Mouse (Mus musculus) CD4-positive, CD25-positive, alpha-beta regulatory T cell, adult 4 months (primary cell): ENCODE data around the gene Cckar. TPM values are rescaled to one million over a fixed set of nuclear protein-coding genes. Genes with fewer than 3 reads are reported as not detected.
"Not testable (repeated sequence)": the region's sequence is repeated elsewhere in the genome, so short reads cannot be mapped to it uniquely, and the experiment has no call there.

Experiments
- ATAC-seq: one replicate; pipeline ENCODE4 v1.8.0; 2017
- polyA plus RNA-seq, 2 experiments: library from polyadenylated mRNA; unstranded; fragments of 100-300 nt; shearing (Covaris generic); gene quantifications; one replicate each; pipeline ENCODE4 v1.2.1; 2017

Gene Cckar
- not detected for polyA plus RNA-seq

DNA sequence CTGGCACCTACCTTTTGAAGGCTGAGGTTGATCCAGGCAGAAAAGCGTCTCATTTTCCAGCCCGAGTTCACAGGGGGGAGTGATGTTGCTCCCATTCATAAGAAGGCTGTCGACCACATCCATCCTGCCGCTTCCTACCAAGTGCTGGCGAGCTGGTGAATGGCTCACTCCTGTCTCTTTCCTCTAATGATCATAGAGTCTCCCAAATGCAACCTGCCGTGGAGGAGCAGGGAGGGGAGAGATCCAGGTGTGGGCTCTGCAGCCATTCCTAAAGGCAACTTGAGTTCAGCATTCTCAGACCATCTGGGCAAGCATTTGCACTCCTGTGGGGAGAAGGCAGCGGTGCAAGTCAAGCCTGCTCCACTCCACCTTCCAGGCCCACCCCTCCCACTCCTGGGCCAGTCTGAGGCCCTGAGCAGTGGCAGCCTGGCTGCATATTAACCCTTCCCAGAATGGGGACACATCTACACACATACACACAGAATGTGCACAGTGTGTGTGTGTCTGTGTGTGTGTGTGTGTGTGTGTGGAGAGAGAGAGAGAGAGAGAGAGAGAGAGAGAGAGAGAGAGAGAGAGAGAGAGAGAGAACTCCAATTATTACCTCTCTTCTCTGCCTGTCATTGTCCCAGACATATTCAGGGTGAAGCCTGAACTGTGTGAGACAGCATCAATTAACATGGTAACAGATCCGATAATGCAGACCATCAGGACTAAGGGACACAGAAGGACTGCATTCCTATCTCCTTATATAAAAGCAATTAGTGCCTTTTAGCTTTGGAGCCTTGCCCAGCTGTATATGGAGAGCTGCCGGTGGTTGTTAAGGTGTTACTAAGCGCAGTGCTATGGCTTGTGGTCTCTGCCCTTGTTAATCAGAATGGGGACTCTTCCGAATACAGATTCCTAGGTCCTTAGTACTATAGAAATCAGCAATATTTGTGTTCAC lies at the start of gene Cckar:
Gene Cckar, minus strand, starts transcription at position 471 of the 943 bp plus-strand sequence.
- no peak for ATAC-seq

DNA sequence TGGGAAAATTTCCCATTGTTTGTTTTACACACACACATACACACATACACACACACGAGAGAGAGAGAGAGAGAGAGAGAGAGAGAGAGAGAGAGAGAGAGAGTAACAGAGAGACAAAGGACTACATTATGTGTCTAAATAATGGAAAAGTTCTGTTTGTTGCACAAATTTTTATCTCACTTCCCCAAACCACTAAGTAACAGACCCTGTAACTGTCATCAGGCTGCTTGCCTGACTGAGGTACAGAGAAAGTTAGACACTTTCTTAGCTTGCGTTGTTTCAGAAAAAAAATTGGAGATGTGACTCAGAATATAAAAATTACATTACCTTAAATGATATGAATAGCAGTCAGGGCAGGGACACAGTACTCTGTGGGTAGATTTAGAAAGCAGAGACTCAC lies 36.6 kb upstream of the Cckar start:
- ATAC-seq = no peak

DNA sequence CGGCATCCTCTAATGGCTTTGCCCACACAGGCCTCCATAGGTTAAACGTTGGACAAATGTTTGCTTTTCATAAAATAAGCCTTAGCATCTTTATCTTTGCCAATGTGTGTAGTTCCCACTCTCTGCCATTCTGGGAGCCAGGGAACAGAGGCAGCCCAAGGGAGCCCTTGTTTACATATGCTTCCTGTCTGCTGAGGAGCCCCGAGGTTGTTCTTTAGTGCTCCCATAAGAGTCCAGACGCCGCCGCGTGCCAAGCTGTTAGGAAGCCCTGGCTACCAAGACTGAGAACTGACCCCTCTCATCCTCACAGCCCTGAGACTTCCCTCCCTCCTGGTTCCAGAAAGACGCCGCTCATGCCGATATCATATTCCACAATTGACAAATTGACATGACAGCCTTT lies 25.4 kb upstream of the Cckar start:
- ATAC-seq = no peak

GRCm38 (mm10) chr5:53727606-53728005 lies 20.1 kb upstream of the Cckar start:
- ATAC-seq = no peak

GRCm38 (mm10) chr5:53726011-53726410 lies 18.5 kb upstream of the Cckar start:
- no peak for ATAC-seq

DNA sequence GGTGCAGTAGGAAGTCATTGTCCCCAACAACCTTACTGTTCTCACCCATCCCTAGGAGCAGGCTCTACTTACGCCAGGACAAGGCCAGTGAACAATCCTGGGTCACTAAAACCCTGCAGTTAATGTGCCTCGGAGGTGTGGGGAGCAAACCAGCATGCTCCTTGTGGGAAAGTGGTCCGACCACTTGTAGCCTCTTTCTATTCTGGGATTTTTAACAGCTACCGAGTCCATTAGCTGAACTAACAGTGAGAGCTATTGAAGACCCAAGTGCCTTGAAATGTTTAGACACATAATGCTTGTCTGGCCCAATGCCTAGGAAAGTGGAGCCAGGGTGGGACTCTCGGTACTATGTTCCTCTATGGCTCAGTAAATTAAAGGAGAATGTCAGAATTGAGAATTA lies 9.0 kb upstream of the Cckar start:
- ATAC-seq = no peak

DNA sequence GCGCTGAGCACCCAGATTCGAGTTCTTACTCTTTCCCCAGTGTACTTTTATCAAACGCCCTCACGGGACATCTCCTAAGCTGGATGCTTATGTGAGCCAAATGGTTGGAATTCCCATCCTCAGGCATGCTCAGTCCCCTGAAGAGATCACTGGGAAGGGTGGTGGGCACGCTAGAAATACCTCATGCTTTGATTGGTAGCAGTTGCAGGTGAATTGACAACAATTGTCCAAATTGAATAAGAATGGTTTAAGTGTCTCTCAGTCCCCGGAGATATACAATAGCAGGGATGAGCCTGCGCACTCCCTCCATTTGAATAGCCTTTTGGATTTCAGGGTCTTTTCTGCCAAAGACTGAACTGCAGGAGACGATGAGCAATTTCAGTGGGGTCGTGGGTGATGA lies 3.8 kb upstream of the Cckar start:
- ATAC-seq = no peak

GRCm38 (mm10) chr5:53708191-53708590 lies 686 bp upstream of the Cckar start:
- ATAC-seq = no peak

DNA sequence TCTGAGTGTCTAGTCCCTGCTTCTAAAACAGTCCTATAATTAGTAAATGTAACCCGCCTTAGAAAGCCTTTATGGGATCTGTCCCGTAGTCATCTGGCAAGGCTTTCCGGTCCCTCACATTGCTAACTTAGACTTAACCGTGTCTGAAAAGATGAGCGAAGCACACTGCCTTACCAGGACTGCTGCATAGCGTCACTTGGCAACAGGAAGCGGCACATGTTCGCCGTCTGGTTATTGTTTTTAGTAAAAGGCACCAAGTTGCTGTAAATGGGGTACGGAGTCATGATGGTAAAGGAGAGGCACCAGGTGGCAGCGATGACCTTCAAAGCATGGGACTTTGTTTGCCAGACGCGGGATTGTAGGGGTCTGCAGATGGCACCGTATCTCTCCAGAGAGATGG lies 4.8 kb downstream of the Cckar start:
- no peak for ATAC-seq

DNA sequence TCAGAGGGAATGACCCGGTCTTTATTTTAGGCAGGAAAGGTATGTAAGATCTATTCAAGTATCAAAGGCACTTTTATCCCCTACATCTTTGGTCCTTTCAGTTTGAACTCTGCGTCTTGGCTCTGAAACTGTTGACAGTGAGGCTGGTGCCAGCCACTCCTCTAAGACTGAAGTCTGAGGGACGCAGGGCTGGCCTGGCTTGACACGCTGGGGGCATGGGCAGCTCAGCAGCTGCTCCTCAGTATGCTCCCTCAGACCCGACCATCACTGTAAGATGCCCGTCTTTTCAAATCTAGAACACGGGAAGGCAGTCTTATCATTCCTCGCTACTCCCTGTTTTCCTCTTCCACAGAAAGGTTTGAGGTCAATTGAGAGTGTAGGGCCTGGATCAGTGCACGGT lies 9.7 kb downstream of the Cckar start:
- no peak for ATAC-seq

DNA sequence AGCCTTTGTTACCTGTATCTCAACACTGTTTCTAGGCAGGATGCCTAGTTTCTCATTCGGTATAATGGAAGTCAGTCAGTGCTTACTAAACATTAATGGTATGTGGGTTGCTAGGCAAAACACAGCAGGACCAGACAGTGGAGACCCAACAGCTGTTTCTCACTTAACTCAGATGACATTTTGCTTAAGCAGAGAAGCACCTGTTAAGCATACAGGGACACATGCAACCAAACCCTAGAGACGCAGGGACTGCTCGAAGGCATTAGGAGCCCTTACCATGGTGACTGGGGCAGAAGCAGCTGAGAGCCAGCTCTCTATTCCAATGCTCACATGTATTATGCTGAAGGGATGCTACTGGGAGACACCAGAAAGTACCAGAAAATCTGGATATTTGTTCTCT lies 10.8 kb downstream of the Cckar start:
- ATAC-seq = no peak

GRCm38 (mm10) chr5:53692662-53693061 lies 14.8 kb downstream of the Cckar start:
- ATAC-seq = no peak

- no peak for ATAC-seq
Observed at GRCm38 (mm10) chr5:53692100-53692499, 15.4 kb downstream of the Cckar start.

GRCm38 (mm10) chr5:53691577-53691976 lies 15.9 kb downstream of the Cckar start:
- ATAC-seq = no peak

DNA sequence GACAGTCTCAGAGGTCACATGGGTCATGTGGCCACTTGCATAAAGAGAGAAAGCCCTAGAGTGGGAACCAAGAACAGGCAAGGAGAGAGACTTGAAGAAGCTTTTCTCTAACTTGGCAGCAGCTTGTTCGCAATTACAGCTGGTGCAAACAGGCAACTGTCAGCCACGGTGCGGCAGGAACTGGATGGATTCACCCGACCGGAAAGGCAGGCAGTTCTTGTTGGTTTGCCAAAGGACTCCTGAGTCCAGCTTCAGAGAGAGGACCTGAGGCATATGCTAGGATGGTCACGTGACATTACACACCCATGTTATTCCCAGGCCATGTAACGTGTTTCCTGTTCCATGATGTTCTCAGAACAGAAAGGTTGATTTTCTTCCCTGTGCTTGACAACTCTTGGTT lies 19.2 kb downstream of the Cckar start:
- ATAC-seq = no peak

DNA sequence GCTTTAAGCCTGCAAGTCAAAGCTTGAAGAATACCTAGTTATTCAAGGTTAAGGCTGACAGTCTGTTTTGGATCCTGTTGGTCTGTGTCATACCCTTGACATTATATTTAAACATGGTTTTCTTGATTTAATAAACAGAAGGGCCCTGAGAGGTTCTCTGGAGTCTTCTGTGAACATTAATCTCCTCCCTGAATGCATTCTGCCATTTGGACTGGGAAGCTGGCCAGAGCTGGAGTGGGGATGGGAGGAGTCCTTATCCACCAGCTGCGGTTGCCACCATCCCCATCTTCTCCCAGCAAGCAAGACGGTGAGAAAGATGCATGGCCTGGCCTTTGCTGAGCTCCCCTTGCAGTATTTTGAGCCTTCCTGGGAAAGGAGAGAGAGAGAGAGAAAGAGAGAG lies 21.1 kb downstream of the Cckar start:
- ATAC-seq = no peak

- ATAC-seq = no peak
Observed at GRCm38 (mm10) chr5:53685623-53686022, 21.9 kb downstream of the Cckar start.

GRCm38 (mm10) chr5:53684417-53684816 lies 23.1 kb downstream of the Cckar start:
- no peak for ATAC-seq

DNA sequence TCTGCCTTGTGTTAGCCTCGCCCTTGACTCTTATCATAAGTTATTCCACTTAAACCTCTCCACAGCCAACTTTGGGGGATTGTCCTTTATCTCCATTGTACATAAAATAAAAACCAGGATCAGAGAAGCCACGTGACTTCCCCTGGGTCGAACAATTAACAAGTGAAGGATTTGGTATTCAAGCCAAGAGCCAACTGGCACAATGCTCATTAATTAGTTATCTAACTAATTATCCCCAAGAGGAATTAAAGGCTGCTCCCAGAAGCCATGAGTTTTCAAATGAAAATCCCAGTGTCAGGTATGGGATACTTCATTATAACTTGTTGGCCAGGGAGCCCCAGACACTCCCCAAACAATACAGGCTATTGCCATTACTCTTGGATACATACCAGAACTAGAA lies 23.6 kb downstream of the Cckar start:
- no peak for ATAC-seq

DNA sequence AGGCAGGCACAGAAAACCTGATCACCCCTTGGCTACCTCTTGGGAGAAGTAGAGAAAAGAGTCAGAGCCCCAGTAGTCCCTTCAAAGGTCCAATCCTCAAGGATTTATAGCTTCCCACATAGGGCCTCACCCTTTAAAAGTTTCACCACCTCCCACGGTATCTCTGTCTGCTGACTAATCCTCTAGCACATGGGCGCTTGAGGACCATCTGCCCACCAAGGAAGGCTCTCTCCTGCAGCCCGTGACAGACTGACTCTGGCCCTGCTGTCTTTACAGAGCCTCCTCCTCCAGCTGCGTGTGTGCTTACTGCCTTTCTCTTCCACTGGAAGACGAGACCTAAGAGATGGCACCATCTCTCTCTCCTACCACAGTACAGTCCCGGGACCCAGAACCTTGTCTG lies 27.9 kb downstream of the Cckar start:
- no peak for ATAC-seq

GRCm38 (mm10) chr5:53678036-53678767 lies 29.3 kb downstream of the Cckar start:
- ATAC-seq = no peak

- no peak for ATAC-seq
Observed at GRCm38 (mm10) chr5:53676671-53677070, 30.8 kb downstream of the Cckar start.

DNA sequence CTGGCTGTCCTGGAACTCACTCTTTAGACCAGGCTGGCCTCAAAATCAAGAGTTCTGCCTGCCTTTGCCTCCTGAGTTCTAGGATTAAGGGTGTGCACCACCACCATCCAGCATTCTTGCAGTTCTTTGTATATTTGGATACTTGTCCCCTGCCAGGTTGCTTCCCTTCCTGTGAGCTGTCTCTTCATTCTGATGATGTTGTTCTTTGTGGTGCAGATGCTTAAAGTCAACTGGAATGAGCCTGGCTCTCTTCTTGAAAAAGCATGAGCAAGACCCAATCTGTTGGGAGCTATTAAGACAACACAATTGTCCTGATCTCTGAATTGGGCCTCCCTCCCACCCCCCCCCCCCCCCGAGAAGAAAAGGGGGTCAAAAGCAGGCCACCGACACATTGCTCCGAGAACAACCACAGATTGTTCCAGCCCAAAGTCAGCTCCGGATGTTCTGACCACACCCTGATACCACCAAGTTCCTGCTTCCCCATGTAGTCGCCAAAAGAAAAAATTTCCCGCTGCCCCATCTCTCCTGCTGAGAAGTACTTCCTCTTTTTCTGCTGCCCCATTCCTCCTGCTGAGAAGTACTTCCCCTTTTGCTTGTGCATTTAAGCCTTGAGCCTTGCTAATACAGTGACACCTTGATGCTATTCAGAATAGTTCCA lies 33.9 kb downstream of the Cckar start:
- ATAC-seq = not testable (repeated sequence)
